Mouse (Mus musculus): ENCODE measurements around the gene Lor.

Lor gene

GRCm38 (mm10) chr3:92083042-92083441 lies at the start of gene Lor:
Gene Lor (minus strand): TSS chr3:92083142.
- no peak for DNase-seq

GRCm38 (mm10) chr3:92123847-92124246 lies 40.9 kb upstream of the Lor start, which contains the start of gene Prr9:
Gene Prr9 (minus strand): TSS chr3:92123947.
- no peak for DNase-seq

- DNase-seq: no peak
Measured at GRCm38 (mm10) chr3:92120902-92121301, 38.0 kb upstream of the Lor start.

GRCm38 (mm10) chr3:92117930-92118329 lies 35.0 kb upstream of the Lor start:
- DNase-seq: no peak

GRCm38 (mm10) chr3:92111526-92111925 lies 28.6 kb upstream of the Lor start:
- DNase-seq: no peak

GRCm38 (mm10) chr3:92110790-92111189 lies 27.8 kb upstream of the Lor start:
- DNase-seq: no peak

GRCm38 (mm10) chr3:92106582-92106981 lies 23.6 kb upstream of the Lor start:
- DNase-seq: no peak

GRCm38 (mm10) chr3:92081285-92081931 lies 1.5 kb downstream of the Lor start:
- peak; percentile 1 for DNase-seq

GRCm38 (mm10) chr3:92080462-92081284 lies 2.3 kb downstream of the Lor start:
- peak; percentile 2 for DNase-seq

GRCm38 (mm10) chr3:92050382-92051054 lies 32.4 kb downstream of the Lor start:
- peak; percentile 4 for DNase-seq

- DNase-seq: no peak
Measured at GRCm38 (mm10) chr3:92033892-92034291, 49.0 kb downstream of the Lor start.

- DNase-seq: no peak
Measured at GRCm38 (mm10) chr3:92033203-92033602, 49.7 kb downstream of the Lor start.
